Mouse (Mus musculus): ENCODE results near the gene Slc17a7. TPM values are rescaled to one million over a fixed set of nuclear protein-coding genes. Genes with fewer than 3 reads are reported as not detected.
"Not testable (repeated sequence)": the region's sequence is repeated elsewhere in the genome, so short reads cannot be mapped to it uniquely, and the experiment has no call there.

The Slc17a7 gene
- polyA plus RNA-seq, 1 experiment from 2014 or later, result 0.56 TPM

DNA sequence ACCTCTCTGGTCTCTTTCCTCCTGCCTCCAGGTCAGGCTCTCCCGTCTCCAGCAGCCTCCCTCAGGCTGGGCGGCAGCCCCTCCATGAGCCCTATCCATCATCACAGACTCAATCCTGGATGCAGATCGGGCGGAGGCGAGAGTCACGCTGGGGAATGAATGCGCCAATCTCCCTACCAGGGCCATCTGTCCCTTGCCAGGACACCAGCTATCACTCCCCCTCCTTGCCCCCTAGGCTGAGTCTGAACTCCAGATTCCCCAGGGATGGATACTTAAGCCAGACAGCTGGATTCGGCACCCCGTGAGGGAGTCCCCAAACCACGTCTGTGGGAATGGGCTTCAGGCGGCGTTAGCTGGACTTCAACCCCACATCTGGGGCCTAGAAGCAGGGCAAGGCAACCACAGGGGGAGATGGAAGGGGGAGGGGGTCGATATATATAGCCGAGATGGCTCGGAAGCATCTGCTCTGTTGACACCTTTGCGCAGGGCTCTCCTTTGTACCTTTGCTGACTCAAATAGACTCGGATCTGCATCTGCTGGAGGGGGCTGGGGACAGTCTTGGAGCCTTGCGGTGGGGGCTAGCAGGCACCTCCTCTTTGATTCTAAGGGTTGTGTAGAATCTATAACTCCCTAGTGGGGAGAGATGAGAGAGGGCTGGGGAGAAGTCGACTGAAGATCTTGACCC lies 4.2 kb downstream of the Slc17a7 start:
- H3K4me2 ChIP-seq (replicated peaks; ENCODE audit: low read depth, low read length), result no peak overlapping the region
- H3K4me3 ChIP-seq (ENCODE audit: low read depth, low read length), result no peak overlapping the region
- H3K27me3 ChIP-seq (replicated peaks; ENCODE audit: insufficient read depth, low read length), result peaks cover 67% of the 10 kb centered on the region
- no peak overlapping the region for H3K9ac ChIP-seq (replicated peaks; ENCODE audit: low read depth)
- H3K4me1 ChIP-seq (ENCODE audit: insufficient read depth, low read depth, low read length), result no peaks in the 10 kb centered on the region
- H3K27ac ChIP-seq (ENCODE audit: low read length), result no peak overlapping the region
- no peaks in the 10 kb centered on the region; the same call in 1 of the 2 replicates for H3K9me3 ChIP-seq (ENCODE audit: low read length)
- ATAC-seq (no peak), DNase-seq (ENCODE audit: low spot score) (no peak)
- H3K36me3 ChIP-seq (ENCODE audit: insufficient read depth, low read length), result no peaks in the 10 kb centered on the region
- TF ChIP-seq EP300 (IDR thresholded peaks at IDR 0.05) (no peak), CTCF (IDR thresholded peaks at IDR 0.05) (no peak)
- 4% methylated on average over 19 of the region's 19 CpGs for WGBS

DNA sequence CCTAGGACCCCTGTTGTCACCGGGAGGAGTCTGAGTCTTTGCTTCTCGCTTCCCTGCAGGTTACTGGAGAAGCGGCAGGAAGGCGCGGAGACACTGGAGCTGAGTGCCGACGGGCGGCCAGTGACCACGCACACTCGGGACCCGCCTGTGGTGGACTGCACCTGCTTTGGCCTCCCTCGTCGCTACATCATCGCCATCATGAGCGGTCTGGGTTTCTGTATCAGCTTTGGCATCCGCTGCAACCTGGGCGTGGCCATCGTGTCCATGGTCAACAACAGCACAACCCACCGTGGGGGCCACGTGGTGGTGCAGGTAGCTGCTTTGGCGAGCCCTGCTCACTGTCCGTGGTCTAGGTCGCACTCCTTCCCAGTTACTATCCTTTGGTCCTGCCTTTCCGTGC lies 4.9 kb downstream of the Slc17a7 start:
- no peak overlapping the region for H3K4me3 ChIP-seq (ENCODE audit: low read depth, low read length)
- no peak overlapping the region for H3K4me2 ChIP-seq (replicated peaks; ENCODE audit: low read depth, low read length)
- no peaks in the 10 kb centered on the region for H3K36me3 ChIP-seq (ENCODE audit: insufficient read depth, low read length)
- no peak for ATAC-seq
- no peaks in the 10 kb centered on the region for H3K4me1 ChIP-seq (ENCODE audit: insufficient read depth, low read depth, low read length)
- H3K9ac ChIP-seq (replicated peaks; ENCODE audit: low read depth), result no peak overlapping the region
- peaks cover 62% of the 10 kb centered on the region for H3K27me3 ChIP-seq (replicated peaks; ENCODE audit: insufficient read depth, low read length)
- no peak for DNase-seq (ENCODE audit: low spot score)
- WGBS, result 11% methylated on average over 24 of the region's 24 CpGs
- TF ChIP-seq EP300 (IDR thresholded peaks at IDR 0.05) (no peak), CTCF (IDR thresholded peaks at IDR 0.05) (no peak)
- no peaks in the 10 kb centered on the region; the same call in 1 of the 2 replicates for H3K9me3 ChIP-seq (ENCODE audit: low read length)
- H3K27ac ChIP-seq (ENCODE audit: low read length), result no peak overlapping the region

DNA sequence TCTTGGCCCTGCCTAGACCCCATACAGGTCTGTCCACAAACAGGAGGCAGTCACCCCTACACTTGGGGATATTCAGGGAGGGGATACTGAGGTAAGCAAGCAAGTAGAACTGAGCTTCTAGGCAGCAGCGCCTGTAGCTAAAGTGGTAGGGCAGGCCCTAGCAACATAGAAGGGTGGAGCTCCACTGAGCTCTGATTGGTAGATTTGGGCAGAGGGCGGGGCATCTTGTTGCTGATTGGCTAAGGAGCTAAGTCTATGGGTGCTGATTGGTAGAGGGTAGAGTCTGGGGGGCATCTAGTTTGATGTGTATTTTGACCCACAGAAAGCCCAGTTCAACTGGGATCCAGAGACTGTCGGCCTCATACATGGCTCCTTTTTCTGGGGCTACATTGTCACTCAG lies 5.7 kb downstream of the Slc17a7 start:
- Histone ChIP-seq H3K36me3 (ENCODE audit: insufficient read depth, low read length) (no peaks in the 10 kb centered on the region), H3K9ac (replicated peaks; ENCODE audit: low read depth) (no peak overlapping the region), H3K4me2 (replicated peaks; ENCODE audit: low read depth, low read length) (no peak overlapping the region), H3K9me3 (ENCODE audit: low read length) (no peaks in the 10 kb centered on the region; the same call in 1 of the 2 replicates), H3K4me1 (ENCODE audit: insufficient read depth, low read depth, low read length) (no peaks in the 10 kb centered on the region), H3K27ac (ENCODE audit: low read length) (no peak overlapping the region), H3K4me3 (ENCODE audit: low read depth, low read length) (no peak overlapping the region), H3K27me3 (replicated peaks; ENCODE audit: insufficient read depth, low read length) (peaks cover 55% of the 10 kb centered on the region)
- no peak for TF ChIP-seq EP300 (IDR thresholded peaks at IDR 0.05)
- no peak for TF ChIP-seq CTCF (IDR thresholded peaks at IDR 0.05)
- ATAC-seq (no peak), DNase-seq (ENCODE audit: low spot score) (no peak)
- 89% methylated on average over 3 of the region's 3 CpGs for WGBS

DNA sequence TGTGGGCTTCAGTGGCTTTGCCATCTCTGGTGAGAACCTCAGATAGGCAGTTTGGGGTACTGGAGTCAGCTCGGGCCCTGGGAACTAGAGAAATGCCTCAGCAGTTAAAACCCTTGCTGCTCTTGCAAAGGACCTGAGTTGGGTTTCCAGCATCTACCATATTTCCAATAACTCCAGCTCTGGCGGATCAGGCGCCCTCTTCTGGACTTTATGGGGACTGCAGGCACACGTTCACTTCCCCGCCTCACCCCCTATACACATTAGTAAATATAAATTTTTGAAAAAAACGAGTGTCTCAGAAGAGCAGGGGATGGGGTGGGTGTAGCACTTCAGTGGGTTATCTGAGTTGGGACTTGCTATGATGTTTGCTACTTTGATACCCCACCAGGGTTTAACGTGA lies 9.2 kb downstream of the Slc17a7 start:
- TF ChIP-seq CTCF (IDR thresholded peaks at IDR 0.05), result peak; percentile 51
- TF ChIP-seq EP300 (IDR thresholded peaks at IDR 0.05), result no peak
- ATAC-seq, result no peak

DNA sequence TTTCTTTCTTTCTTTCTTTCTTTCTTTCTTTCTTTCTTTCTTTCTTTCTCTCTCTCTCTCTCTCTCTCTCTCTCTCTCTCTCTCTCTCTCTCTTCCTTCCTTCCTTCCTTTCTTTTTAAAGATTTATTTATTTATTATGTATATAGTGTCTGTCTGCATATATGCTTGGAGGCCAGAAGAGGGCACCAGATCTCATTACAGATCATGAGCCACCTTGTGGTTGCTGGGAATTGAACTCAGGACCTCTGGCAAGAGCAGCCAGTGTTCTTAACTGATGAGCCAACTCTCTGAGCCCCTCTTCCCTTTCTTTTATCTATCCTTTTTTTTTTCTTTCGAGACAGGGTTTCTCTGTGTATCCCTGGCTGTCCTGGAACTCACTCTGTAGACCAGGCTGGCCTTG lies 10.0 kb downstream of the Slc17a7 start:
- not testable (repeated sequence) for H3K4me3 ChIP-seq (ENCODE audit: low read depth, low read length); H3K9me3 ChIP-seq (ENCODE audit: low read length); H3K4me1 ChIP-seq (ENCODE audit: insufficient read depth, low read depth, low read length); ATAC-seq; H3K27ac ChIP-seq (ENCODE audit: low read length); H3K4me2 ChIP-seq (replicated peaks; ENCODE audit: low read depth, low read length); H3K9ac ChIP-seq (replicated peaks; ENCODE audit: low read depth); H3K36me3 ChIP-seq (ENCODE audit: insufficient read depth, low read length)
- DNase-seq (ENCODE audit: low spot score), result peak; percentile 41
- WGBS, result 56% methylated on average over 1 of the region's 1 CpGs
- peaks cover 55% of the 10 kb centered on the region for H3K27me3 ChIP-seq (replicated peaks; ENCODE audit: insufficient read depth, low read length)
- TF ChIP-seq CTCF (IDR thresholded peaks at IDR 0.05), result peak; percentile 65

More for the DNA sequence above, 9.2 kb downstream of the Slc17a7 start:
- Histone ChIP-seq H3K4me1 (ENCODE audit: insufficient read depth, low read depth, low read length) (no peaks in the 10 kb centered on the region), H3K9ac (replicated peaks; ENCODE audit: low read depth) (no peak overlapping the region), H3K4me2 (replicated peaks; ENCODE audit: low read depth, low read length) (no peak overlapping the region), H3K9me3 (ENCODE audit: low read length) (no peaks in the 10 kb centered on the region; the same call in 1 of the 2 replicates), H3K4me3 (ENCODE audit: low read depth, low read length) (no peak overlapping the region), H3K36me3 (ENCODE audit: insufficient read depth, low read length) (no peaks in the 10 kb centered on the region), H3K27ac (ENCODE audit: low read length) (no peak overlapping the region), H3K27me3 (replicated peaks; ENCODE audit: insufficient read depth, low read length) (peaks cover 57% of the 10 kb centered on the region)
- 47% methylated on average over 7 of the region's 7 CpGs for WGBS
- no peak for DNase-seq (ENCODE audit: low spot score)

DNA sequence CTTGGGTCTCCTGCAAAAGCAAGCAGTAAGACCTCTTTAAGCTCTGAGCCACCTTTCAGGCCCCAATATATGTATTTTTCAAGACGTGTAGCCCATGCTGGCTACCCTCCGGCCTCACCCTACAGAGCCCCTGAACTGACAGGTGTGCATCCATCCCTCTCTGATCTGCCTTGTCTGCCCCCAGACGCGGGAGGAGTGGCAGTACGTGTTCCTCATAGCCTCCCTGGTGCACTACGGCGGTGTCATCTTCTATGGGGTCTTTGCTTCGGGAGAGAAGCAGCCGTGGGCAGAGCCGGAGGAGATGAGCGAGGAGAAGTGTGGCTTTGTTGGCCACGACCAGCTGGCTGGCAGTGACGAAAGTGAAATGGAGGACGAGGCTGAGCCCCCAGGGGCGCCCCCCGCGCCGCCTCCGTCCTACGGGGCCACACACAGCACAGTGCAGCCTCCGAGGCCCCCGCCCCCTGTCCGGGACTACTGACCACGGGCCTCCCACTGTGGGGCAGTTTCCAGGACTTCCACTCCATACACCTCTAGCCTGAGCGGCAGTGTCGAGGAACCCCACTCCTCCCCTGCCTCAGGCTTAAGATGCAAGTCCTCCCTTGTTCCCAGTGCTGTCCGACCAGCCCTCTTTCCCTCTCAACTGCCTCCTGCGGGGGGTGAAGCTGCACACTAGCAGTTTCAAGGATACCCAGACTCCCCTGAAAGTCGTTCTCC lies 11.0 kb downstream of the Slc17a7 start:
- H3K4me2 ChIP-seq (replicated peaks; ENCODE audit: low read depth, low read length), result no peak overlapping the region
- H3K4me1 ChIP-seq (ENCODE audit: insufficient read depth, low read depth, low read length), result no peaks in the 10 kb centered on the region
- TF ChIP-seq CTCF (IDR thresholded peaks at IDR 0.05) (no peak), EP300 (IDR thresholded peaks at IDR 0.05) (no peak)
- H3K9me3 ChIP-seq (ENCODE audit: low read length), result no peaks in the 10 kb centered on the region; the same call in 1 of the 2 replicates
- ATAC-seq (peak; percentile 12; the same call in 1 of the 2 replicates), DNase-seq (ENCODE audit: low spot score) (no peak)
- 6% methylated on average over 26 of the region's 29 CpGs for WGBS
- peaks cover 55% of the 10 kb centered on the region for H3K27me3 ChIP-seq (replicated peaks; ENCODE audit: insufficient read depth, low read length)
- no peaks in the 10 kb centered on the region for H3K36me3 ChIP-seq (ENCODE audit: insufficient read depth, low read length)
- no peak overlapping the region for H3K9ac ChIP-seq (replicated peaks; ENCODE audit: low read depth)
- no peak overlapping the region for H3K27ac ChIP-seq (ENCODE audit: low read length)
- H3K4me3 ChIP-seq (ENCODE audit: low read depth, low read length), result no peak overlapping the region
